Mouse (Mus musculus) v-Abl transformed pro-B cells (cell line): ENCODE data around the gene Cd300lg.

Experiments used
- in situ Hi-C, 2 experiments: fragments of 400-800 bp; cut with MboI; formaldehyde crosslinking; loops; one replicate each; pipeline ENCODE4 v1.15.1; 2025; ENCODE audit not compliant: unreplicated experiment in 2 of 2

Cd300lg gene

GRCm38 (mm10) chr11:102024875-102025274 lies 16.4 kb upstream of the Cd300lg start:
- in situ Hi-C loops: no loop called here

GRCm38 (mm10) chr11:102025354-102025753 lies 16.0 kb upstream of the Cd300lg start:
- in situ Hi-C loops: no loop called here

GRCm38 (mm10) chr11:102025991-102026660 lies 15.2 kb upstream of the Cd300lg start:
- in situ Hi-C loops: no loop called here

GRCm38 (mm10) chr11:102026694-102027360 lies 14.5 kb upstream of the Cd300lg start:
- in situ Hi-C loops: no loop called here

DNA sequence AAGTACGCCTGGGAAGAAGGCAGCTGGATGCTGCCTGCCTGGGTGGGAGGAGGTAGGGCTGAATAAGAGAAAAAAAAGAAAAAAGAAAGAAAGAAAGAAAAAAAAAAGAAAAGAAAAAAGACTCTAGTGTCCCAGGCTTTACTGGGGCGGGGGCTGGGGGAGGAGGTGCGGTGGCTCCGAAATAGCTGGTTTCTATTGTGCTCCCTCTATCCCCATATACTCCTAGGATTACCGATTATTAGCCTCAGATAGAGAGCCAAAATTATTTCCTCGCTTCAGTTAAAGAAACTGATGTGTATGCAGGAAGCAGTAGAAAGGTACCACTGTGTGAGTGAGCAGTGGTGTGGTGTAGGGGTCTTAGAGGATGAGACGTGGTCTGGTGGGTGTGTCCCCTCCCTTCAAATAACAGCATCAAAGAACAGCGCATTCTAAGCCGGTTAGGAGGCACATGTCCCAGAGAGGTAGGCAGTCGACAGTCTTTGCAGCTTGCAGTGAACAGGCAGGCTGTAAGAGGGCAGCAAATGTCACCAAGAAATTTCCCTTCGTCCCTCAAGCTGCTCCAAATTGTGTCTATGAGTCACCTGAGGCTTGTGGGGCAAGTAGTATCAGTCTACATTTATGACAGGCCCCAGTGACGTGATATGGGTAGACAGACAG lies 13.8 kb upstream of the Cd300lg start:
- in situ Hi-C loops: no loop called here

DNA sequence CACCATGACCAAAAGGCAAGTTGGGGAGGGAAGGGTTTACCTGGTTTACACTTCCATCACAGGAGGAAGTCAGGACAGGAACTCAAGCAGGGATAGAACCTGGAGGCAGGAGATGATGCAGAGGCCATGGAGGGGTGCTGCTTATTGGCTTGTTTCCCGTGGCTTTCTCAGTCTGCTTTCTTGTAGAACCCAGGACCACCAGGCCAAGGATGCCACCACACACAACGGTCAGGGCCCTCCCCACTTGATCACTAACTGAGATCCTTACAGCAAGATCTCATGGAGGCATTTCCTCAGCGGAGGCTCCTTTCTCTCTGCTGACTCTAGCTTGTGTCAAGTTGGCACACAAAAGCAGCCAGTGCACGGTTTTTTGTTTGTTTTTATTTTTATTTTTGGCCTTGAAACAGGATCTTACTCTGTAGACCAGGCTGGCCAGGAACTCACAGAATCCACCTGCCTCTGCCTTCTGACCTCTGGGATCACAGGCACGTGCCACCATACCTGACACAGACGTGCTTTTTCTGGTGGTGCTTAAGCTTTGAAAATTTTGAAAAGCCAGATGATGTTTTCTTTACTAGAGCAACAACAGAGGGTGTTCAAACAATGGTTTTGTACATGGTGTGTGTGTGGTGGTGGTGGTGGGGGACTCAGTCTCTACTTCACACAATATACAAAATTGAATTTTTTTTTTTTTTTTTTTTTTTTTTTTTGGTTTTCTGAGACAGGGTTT lies 13.1 kb upstream of the Cd300lg start, which contains the start of gene Mpp3:
Gene Mpp3, minus strand, starts transcription at position 375 of the 730 bp plus-strand sequence.
- in situ Hi-C loops: no loop called here

DNA sequence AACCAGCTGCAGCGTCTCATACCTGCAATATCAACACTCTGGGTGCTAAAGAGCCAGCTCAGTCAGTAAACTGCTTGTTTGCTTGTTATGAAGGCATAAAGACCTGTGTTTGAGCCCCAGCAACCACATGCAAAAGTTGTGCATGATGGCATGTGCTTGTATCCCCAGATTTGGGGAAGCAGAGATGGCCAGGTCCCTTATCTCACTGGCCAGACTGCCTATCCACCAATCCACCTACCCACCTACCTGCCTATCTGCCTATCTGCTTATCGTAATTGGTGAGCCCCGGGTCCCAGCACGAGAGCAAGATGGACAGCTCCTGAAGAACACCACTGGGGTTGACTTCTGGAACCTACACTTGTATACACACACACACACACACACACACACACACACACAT lies 12.0 kb upstream of the Cd300lg start:
- in situ Hi-C loops: no loop called here

DNA sequence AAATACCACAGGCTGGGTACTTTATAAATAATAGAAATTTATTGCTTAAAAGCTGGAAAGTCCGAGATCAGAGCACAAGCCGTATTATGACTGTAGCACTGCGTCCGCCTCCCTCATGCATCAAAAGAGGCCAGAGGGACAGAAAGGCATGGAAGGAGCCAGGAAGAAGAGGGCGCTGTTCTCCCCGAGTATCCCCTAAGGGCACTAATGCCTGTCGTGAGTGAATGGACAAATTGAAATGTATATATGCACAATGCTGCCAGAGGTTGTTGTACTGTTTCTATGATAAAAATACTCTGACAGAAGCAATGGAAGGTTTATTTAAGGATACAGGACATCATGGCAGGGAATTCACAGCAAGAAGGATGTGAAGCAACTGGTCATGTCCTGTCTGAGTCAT lies 11.3 kb upstream of the Cd300lg start:
- in situ Hi-C loops: no loop called here

GRCm38 (mm10) chr11:102031149-102031548 lies 10.2 kb upstream of the Cd300lg start:
- in situ Hi-C loops: no loop called here

DNA sequence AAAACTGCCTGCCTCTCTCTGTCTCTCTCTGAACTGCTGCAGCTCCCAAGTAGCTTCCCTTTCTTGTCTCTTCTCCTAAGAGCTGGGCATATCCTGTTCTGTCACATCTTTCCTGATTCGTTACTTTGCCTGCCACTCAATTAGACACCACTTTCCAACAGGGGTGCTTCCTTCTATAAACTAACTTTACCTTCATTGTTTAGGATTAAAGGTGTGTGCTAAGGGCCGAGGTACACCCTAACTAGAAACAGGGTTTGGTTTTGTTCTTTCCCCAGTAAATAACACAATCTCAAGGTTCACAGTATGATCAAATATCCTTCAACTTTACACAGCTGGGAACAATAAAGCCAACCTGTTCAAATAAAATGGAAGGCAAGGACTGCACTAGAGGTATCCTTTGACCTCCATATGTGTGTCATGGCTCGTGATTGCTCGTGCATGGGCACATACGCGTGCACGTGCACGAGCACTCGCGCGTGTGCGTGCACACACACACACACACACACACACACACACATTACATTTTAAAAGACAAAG lies 8.2 kb upstream of the Cd300lg start:
- in situ Hi-C loops: no loop called here

DNA sequence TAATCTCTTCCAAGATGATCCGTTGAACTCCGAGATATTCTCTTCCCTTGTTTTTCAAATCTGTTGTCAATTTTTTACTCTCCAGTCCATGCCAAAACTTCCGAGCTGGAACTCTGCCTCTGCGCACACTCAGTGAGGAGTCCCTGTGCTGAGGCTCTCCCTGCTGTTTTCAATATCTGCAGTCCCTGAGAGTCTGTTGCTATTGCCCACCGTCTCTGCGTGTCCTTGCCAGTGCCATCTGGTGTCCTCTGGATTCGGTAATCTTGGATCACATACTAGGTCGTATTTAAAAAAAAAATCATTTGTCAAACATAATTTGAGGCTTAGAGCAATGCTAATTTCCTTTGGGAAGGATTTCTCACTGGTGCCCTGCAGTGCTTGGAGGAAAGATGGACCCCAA lies 6.4 kb upstream of the Cd300lg start:
- in situ Hi-C loops: loop anchor here (5.0 kb wide), 2 partner anchors 38 to 43 kb away; no protein-coding TSS in a partner anchor

DNA sequence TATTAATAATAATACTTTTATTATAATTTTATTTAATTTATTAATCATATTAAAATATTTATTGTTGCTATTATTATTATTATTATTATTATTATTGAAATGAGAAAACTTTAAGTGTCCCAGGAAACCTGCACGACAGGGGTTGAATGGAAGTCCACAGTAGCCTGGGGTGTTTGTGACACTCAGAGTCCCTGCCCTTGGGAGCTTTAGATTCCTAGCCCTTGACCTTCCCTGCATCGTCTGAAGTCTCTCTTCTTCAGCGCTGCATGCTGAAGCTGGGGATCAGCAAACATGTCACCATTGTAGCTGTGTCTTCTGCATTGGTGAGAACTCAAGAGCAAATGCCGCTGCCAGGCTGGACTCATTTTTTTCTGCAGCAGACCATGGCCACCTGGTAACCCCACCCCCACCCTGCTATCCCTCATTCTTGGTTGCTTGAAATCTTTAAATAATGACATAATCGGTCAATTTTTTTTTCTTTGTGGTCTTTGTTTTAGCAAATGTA lies 5.8 kb upstream of the Cd300lg start:
- in situ Hi-C loops: loop anchor here (5.0 kb wide), 2 partner anchors 38 to 43 kb away; no protein-coding TSS in a partner anchor

GRCm38 (mm10) chr11:102036336-102036735 lies 5.0 kb upstream of the Cd300lg start:
- in situ Hi-C loops: loop anchor here (5.0 kb wide), 2 partner anchors 39 to 44 kb away; no protein-coding TSS in a partner anchor

GRCm38 (mm10) chr11:102037789-102038188 lies 3.5 kb upstream of the Cd300lg start:
- in situ Hi-C loops: loop anchor here (5.0 kb wide), 2 partner anchors 40 to 45 kb away; no protein-coding TSS in a partner anchor

DNA sequence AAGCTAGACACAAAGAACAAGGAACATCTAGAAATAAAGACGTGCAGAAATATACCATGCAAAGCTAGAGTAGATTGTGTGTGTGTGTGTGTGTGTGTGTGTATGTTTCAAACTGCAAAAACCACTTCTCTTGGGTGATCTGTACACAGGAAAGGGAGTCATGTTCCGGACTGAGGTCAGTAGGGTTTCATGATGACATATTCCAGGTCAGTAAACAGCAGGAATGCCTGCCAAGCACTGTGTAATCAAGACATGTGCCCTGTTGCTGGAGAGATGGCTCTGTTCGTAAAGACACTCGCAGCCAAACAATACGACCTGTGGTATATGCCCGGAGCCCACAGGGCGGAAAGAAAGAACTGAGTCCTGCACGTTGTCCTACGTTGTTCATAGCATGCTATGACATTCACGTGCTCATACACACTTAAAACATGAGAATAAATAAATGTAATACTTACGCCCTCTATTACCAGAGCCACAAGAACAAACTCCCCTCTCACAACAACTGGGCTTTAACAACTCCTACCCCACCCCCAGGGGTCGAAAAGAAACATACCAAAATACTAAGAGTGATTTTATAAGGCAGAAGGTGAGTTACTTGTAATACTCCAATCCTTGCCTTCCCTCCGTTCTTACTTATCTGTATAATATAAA lies 1.7 kb upstream of the Cd300lg start:
- in situ Hi-C loops: loop anchor here (5.0 to 10.0 kb wide), 3 partner anchors 42 to 125 kb away; no protein-coding TSS in a partner anchor

- in situ Hi-C loops: loop anchor here in 1 of 2 experiments (10.0 kb wide), 1 partner anchor 125 kb away; no protein-coding TSS in a partner anchor
Measured at GRCm38 (mm10) chr11:102040138-102040524, 1.2 kb upstream of the Cd300lg start.

DNA sequence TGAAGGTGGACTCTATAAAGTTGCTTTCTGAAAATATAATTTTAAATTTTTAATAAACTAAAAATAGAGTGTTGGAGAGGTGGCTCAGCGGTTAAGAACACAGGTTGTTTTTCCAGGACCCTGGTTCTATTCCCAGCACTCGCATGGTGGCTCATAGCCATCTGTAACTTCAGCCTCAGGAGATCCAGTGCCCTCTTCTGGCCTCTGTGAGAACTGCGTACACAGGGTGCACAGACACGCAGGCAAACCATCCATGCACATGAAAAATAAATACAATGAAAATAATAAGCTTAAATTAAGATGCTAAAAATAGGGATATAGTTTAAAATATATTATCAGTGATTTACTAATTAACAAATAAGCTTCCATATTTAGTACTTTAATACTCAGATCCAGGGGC lies 663 bp upstream of the Cd300lg start:
- in situ Hi-C loops: loop anchor here in 1 of 2 experiments (10.0 kb wide), 1 partner anchor 126 kb away; no protein-coding TSS in a partner anchor

DNA sequence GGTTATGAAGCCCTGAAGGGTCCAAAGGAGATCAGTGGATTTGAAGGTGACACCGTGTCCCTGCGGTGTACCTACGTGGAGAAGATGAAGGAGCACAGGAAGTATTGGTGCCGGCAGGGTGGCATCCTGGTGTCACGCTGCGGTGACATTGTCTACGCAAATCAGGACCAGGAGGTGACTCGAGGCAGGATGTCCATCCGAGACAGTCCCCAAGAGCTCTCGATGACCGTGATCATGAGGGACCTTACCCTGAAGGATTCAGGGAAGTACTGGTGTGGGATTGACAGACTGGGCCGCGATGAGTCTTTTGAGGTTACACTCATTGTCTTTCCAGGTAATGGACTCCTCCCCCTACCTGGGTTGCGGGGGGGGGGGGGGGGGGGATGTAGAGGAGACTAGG lies 1.7 kb downstream of the Cd300lg start:
- in situ Hi-C loops: loop anchor here in 1 of 2 experiments (10.0 kb wide), 1 partner anchor 128 kb away; no protein-coding TSS in a partner anchor

DNA sequence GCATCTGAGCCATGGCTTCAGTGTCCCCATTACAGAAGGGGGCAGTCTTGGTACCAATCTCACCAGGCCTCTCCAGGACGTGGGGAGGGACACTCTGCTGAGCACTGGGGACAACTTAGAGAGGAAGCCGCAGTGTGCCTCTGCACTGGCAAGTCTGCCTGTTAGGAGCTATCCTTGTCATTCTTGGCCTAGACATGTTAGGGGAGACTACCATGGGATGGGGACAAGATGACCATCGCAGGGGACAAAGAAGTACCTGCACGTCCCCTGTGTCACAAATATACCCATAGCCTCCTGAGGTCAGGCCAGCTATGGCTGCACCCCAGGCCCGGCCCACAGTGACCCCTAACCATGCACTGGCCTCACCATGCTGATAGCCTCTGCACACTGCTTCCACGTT lies 2.1 kb downstream of the Cd300lg start:
- in situ Hi-C loops: loop anchor here in 1 of 2 experiments (10.0 kb wide), 1 partner anchor 129 kb away; no protein-coding TSS in a partner anchor
